Mouse (Mus musculus): ENCODE results near the gene Aldh6a1. TPM values are rescaled to one million over a fixed set of nuclear protein-coding genes. Genes with fewer than 3 reads are reported as not detected.

Aldh6a1 gene
- polyA plus RNA-seq, 1 experiment from 2014 or later, result 37.9 TPM

- Histone ChIP-seq H3K27me3 (ENCODE audit: control insufficient read depth, insufficient read depth, low read length) (no peaks in the 10 kb centered on the region), H3K9ac (no peak overlapping the region), H3K4me3 (replicated peaks; ENCODE audit: low read length) (no peak overlapping the region), H3K4me1 (replicated peaks; ENCODE audit: control insufficient read depth, insufficient read depth, low read length) (peaks cover 4% of the 10 kb centered on the region; the same call in 1 of the 2 replicates), H3K4me2 (replicated peaks) (no peak overlapping the region), H3K36me3 (replicated peaks; ENCODE audit: control insufficient read depth, insufficient read depth) (no peaks in the 10 kb centered on the region), H3K27ac (no peak overlapping the region), H3K9me3 (ENCODE audit: control insufficient read depth, low read length) (no peaks in the 10 kb centered on the region)
- WGBS, result 87% methylated on average over 9 of the region's 9 CpGs
- ATAC-seq (ENCODE audit: low FRiP score), result no peak
- DNase-seq (ENCODE audit: low spot score), result no peak
Observed at GRCm38 (mm10) chr12:84402923-84403322, 47.9 kb downstream of the Aldh6a1 start.

- Histone ChIP-seq H3K4me3 (replicated peaks; ENCODE audit: low read length) (no peak overlapping the region), H3K4me1 (replicated peaks; ENCODE audit: control insufficient read depth, insufficient read depth, low read length) (no peaks in the 10 kb centered on the region), H3K4me2 (replicated peaks) (no peak overlapping the region), H3K27me3 (ENCODE audit: control insufficient read depth, insufficient read depth, low read length) (no peaks in the 10 kb centered on the region), H3K9me3 (ENCODE audit: control insufficient read depth, low read length) (no peaks in the 10 kb centered on the region), H3K36me3 (replicated peaks; ENCODE audit: control insufficient read depth, insufficient read depth) (no peaks in the 10 kb centered on the region), H3K9ac (no peak overlapping the region), H3K27ac (no peak overlapping the region)
- WGBS, result 76% methylated on average over 3 of the region's 3 CpGs
- DNase-seq (ENCODE audit: low spot score) (no peak), ATAC-seq (ENCODE audit: low FRiP score) (no peak)
Observed at GRCm38 (mm10) chr12:84400653-84401052, 50.2 kb downstream of the Aldh6a1 start.

GRCm38 (mm10) chr12:84400068-84400467 lies 50.7 kb downstream of the Aldh6a1 start:
- no peaks in the 10 kb centered on the region for H3K36me3 ChIP-seq (replicated peaks; ENCODE audit: control insufficient read depth, insufficient read depth)
- no peaks in the 10 kb centered on the region for H3K9me3 ChIP-seq (ENCODE audit: control insufficient read depth, low read length)
- 80% methylated on average over 3 of the region's 3 CpGs for WGBS
- H3K27ac ChIP-seq, result no peak overlapping the region
- no peak for ATAC-seq (ENCODE audit: low FRiP score)
- no peak overlapping the region for H3K4me2 ChIP-seq (replicated peaks)
- DNase-seq (ENCODE audit: low spot score), result no peak
- no peak overlapping the region for H3K4me3 ChIP-seq (replicated peaks; ENCODE audit: low read length)
- no peaks in the 10 kb centered on the region for H3K27me3 ChIP-seq (ENCODE audit: control insufficient read depth, insufficient read depth, low read length)
- no peaks in the 10 kb centered on the region for H3K4me1 ChIP-seq (replicated peaks; ENCODE audit: control insufficient read depth, insufficient read depth, low read length)
- H3K9ac ChIP-seq, result no peak overlapping the region

GRCm38 (mm10) chr12:84399663-84400062 lies 51.1 kb downstream of the Aldh6a1 start:
- Histone ChIP-seq H3K9ac (no peak overlapping the region), H3K4me3 (replicated peaks; ENCODE audit: low read length) (no peak overlapping the region), H3K9me3 (ENCODE audit: control insufficient read depth, low read length) (no peaks in the 10 kb centered on the region), H3K4me2 (replicated peaks) (no peak overlapping the region), H3K36me3 (replicated peaks; ENCODE audit: control insufficient read depth, insufficient read depth) (no peaks in the 10 kb centered on the region), H3K4me1 (replicated peaks; ENCODE audit: control insufficient read depth, insufficient read depth, low read length) (no peaks in the 10 kb centered on the region), H3K27ac (no peak overlapping the region), H3K27me3 (ENCODE audit: control insufficient read depth, insufficient read depth, low read length) (no peaks in the 10 kb centered on the region)
- ATAC-seq (ENCODE audit: low FRiP score) (no peak), DNase-seq (ENCODE audit: low spot score) (no peak)
- 82% methylated on average over 9 of the region's 9 CpGs for WGBS

GRCm38 (mm10) chr12:84399135-84399534 lies 51.7 kb downstream of the Aldh6a1 start:
- Histone ChIP-seq H3K4me3 (replicated peaks; ENCODE audit: low read length) (no peak overlapping the region), H3K9me3 (ENCODE audit: control insufficient read depth, low read length) (no peaks in the 10 kb centered on the region), H3K4me1 (replicated peaks; ENCODE audit: control insufficient read depth, insufficient read depth, low read length) (no peaks in the 10 kb centered on the region), H3K36me3 (replicated peaks; ENCODE audit: control insufficient read depth, insufficient read depth) (0 out of 2 replicates have a peak, but pooled peaks cover 3% of the 10 kb centered on the region), H3K4me2 (replicated peaks) (no peak overlapping the region), H3K27me3 (ENCODE audit: control insufficient read depth, insufficient read depth, low read length) (no peaks in the 10 kb centered on the region), H3K9ac (no peak overlapping the region), H3K27ac (no peak overlapping the region)
- ATAC-seq (ENCODE audit: low FRiP score) (no peak), DNase-seq (ENCODE audit: low spot score) (no peak)
- WGBS, result 85% methylated on average over 9 of the region's 9 CpGs

- Histone ChIP-seq H3K36me3 (replicated peaks; ENCODE audit: control insufficient read depth, insufficient read depth) (0 out of 2 replicates have a peak, but pooled peaks cover 4% of the 10 kb centered on the region), H3K27ac (no peak overlapping the region), H3K9me3 (ENCODE audit: control insufficient read depth, low read length) (no peaks in the 10 kb centered on the region), H3K4me2 (replicated peaks) (no peak overlapping the region), H3K27me3 (ENCODE audit: control insufficient read depth, insufficient read depth, low read length) (no peaks in the 10 kb centered on the region), H3K4me1 (replicated peaks; ENCODE audit: control insufficient read depth, insufficient read depth, low read length) (no peaks in the 10 kb centered on the region), H3K4me3 (replicated peaks; ENCODE audit: low read length) (no peak overlapping the region), H3K9ac (no peak overlapping the region)
- DNase-seq (ENCODE audit: low spot score) (no peak), ATAC-seq (ENCODE audit: low FRiP score) (no peak)
- WGBS, result 84% methylated on average over 5 of the region's 5 CpGs
Observed at GRCm38 (mm10) chr12:84398629-84399028, 52.2 kb downstream of the Aldh6a1 start.

- DNase-seq (ENCODE audit: low spot score), result no peak
- no peaks in the 10 kb centered on the region for H3K9me3 ChIP-seq (ENCODE audit: control insufficient read depth, low read length)
- 0 out of 2 replicates have a peak, but pooled peaks cover 4% of the 10 kb centered on the region for H3K36me3 ChIP-seq (replicated peaks; ENCODE audit: control insufficient read depth, insufficient read depth)
- no peaks in the 10 kb centered on the region for H3K27me3 ChIP-seq (ENCODE audit: control insufficient read depth, insufficient read depth, low read length)
- no peak for ATAC-seq (ENCODE audit: low FRiP score)
- H3K4me2 ChIP-seq (replicated peaks), result no peak overlapping the region
- H3K9ac ChIP-seq, result no peak overlapping the region
- no peak overlapping the region for H3K4me3 ChIP-seq (replicated peaks; ENCODE audit: low read length)
- H3K4me1 ChIP-seq (replicated peaks; ENCODE audit: control insufficient read depth, insufficient read depth, low read length), result no peaks in the 10 kb centered on the region
- H3K27ac ChIP-seq, result no peak overlapping the region
Observed at GRCm38 (mm10) chr12:84397685-84398084, 53.1 kb downstream of the Aldh6a1 start.

GRCm38 (mm10) chr12:84396947-84397679 lies 53.7 kb downstream of the Aldh6a1 start:
- Histone ChIP-seq H3K9ac (no peak overlapping the region), H3K27ac (no peak overlapping the region), H3K4me2 (replicated peaks) (no peak overlapping the region), H3K4me1 (replicated peaks; ENCODE audit: control insufficient read depth, insufficient read depth, low read length) (no peaks in the 10 kb centered on the region), H3K27me3 (ENCODE audit: control insufficient read depth, insufficient read depth, low read length) (no peaks in the 10 kb centered on the region), H3K36me3 (replicated peaks; ENCODE audit: control insufficient read depth, insufficient read depth) (0 out of 2 replicates have a peak, but pooled peaks cover 4% of the 10 kb centered on the region), H3K9me3 (ENCODE audit: control insufficient read depth, low read length) (no peaks in the 10 kb centered on the region), H3K4me3 (replicated peaks; ENCODE audit: low read length) (no peak overlapping the region)
- 92% methylated on average over 14 of the region's 14 CpGs for WGBS
- ATAC-seq (ENCODE audit: low FRiP score) (no peak), DNase-seq (ENCODE audit: low spot score) (no peak)

GRCm38 (mm10) chr12:84393847-84394246 lies 57.0 kb downstream of the Aldh6a1 start:
- Histone ChIP-seq H3K9me3 (ENCODE audit: control insufficient read depth, low read length) (no peaks in the 10 kb centered on the region), H3K4me3 (replicated peaks; ENCODE audit: low read length) (no peak overlapping the region), H3K36me3 (replicated peaks; ENCODE audit: control insufficient read depth, insufficient read depth) (0 out of 2 replicates have a peak, but pooled peaks cover 7% of the 10 kb centered on the region), H3K9ac (no peak overlapping the region), H3K4me2 (replicated peaks) (no peak overlapping the region), H3K27me3 (ENCODE audit: control insufficient read depth, insufficient read depth, low read length) (no peaks in the 10 kb centered on the region), H3K27ac (no peak overlapping the region), H3K4me1 (replicated peaks; ENCODE audit: control insufficient read depth, insufficient read depth, low read length) (no peaks in the 10 kb centered on the region)
- 89% methylated on average over 5 of the region's 5 CpGs for WGBS
- no peak for ATAC-seq (ENCODE audit: low FRiP score)
- DNase-seq (ENCODE audit: low spot score), result no peak
